Mouse (Mus musculus): ENCODE data around the gene Gm16427. TPM values are rescaled to one million over a fixed set of nuclear protein-coding genes. Genes with fewer than 3 reads are reported as not detected.

Gene Gm16427
- not detected for polyA plus RNA-seq (2014; fragmentation: Illumina TruSeq; extraction: RNeasy Lipid Tissue Mini Kit (QIAGEN cat#74804); ENCODE audit: low read depth, low replicate concordance)

GRCm38 (mm10) chr5:93540100-93540499, at the start of gene Gm16427:
Gene Gm16427, minus strand, starts transcription at chr5:93540200.

Other genes with a start within 250 kb of the Gm16427 start
- gene C87414, start 131.4 kb upstream of the Gm16427 start, polyA plus RNA-seq (2014; fragmentation: Illumina TruSeq; extraction: RNeasy Lipid Tissue Mini Kit (QIAGEN cat#74804); ENCODE audit: low read depth, low replicate concordance): not detected

Measured in liver, adult 10 weeks (tissue).